8 mouse cellular contexts compared by ENCODE assay signal in the genomic region with DNA sequence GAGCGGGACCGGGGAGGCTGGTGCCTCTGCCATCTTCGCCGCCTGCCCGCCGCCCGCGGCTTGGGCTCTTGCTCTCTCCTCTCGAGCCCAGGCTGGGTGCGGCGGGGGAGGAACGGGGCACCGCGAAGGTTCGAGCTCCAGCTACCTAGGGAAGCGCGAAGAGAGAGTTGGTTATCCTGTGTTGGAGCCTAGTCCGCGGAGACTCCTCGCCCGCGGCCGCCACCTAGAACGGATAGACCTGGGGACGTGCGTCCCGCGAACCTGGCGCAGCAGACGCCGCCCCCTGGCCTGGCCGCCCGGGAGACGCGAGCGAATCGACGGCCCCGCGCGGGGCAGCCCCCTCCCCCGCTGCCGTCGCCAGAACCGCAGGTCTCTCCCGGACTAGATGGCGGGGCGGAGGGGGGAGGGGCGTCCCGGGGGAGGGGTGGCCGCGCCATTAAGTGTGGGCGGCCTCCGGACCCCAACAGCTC. TPM values are rescaled to one million over a fixed set of nuclear protein-coding genes. Genes with fewer than 3 reads are reported as not detected.
A peak's percentile ranks its signal among the peaks of the same experiment; 100 is the strongest.
DNase-seq lines count a peak whose midpoint lies in the region; ATAC-seq and TF ChIP-seq lines count a peak whose summit lies in the region.

No protein-coding gene starts in this region.

- under 1% methylated on average over 48 of the region's 54 CpGs for WGBS in hindbrain, embryonic 13.5 days
- 2% methylated on average over 47 of the region's 54 CpGs for WGBS in macrophage (ENCODE audit: missing documents)

- H3K27me3 ChIP-seq in hindbrain, embryonic 13.5 days, result peaks cover 29% of the 10 kb centered on the region

- H3K4me3 ChIP-seq in embryonic fibroblast, embryonic 13.5 days (ENCODE audit: insufficient read depth, low read length), result peak overlapping the region; percentile 74
- H3K4me3 ChIP-seq in hindbrain, embryonic 13.5 days, result peak overlapping the region; percentile 78
- H3K4me3 ChIP-seq in macrophage (ENCODE audit: inconsistent target), result peak overlapping the region; percentile 86

- H3K27ac ChIP-seq in embryonic fibroblast, embryonic 13.5 days (ENCODE audit: insufficient read depth, low read length), result peak overlapping the region; percentile 79
- H3K27ac ChIP-seq in hindbrain, embryonic 13.5 days, result peak overlapping the region; percentile 99
- peak overlapping the region; percentile 88 for H3K27ac ChIP-seq in macrophage

- H3K9me3 ChIP-seq in hindbrain, embryonic 13.5 days, result no peaks in the 10 kb centered on the region

- TF ChIP-seq POLR2A in embryonic fibroblast, embryonic 13.5 days (IDR thresholded peaks at IDR 0.05; ENCODE audit: low read depth, low read length), result peak; percentile 41

- no peaks in the 10 kb centered on the region for H3K36me3 ChIP-seq in hindbrain, embryonic 13.5 days
- H3K36me3 ChIP-seq in macrophage (ENCODE audit: inconsistent target), result no peaks in the 10 kb centered on the region

- ATAC-seq in hindbrain, embryonic 13.5 days (ENCODE audit: low FRiP score), result no peak
- no peak for ATAC-seq in activated CD4-positive, CD25-positive, alpha-beta regulatory T cell, adult 4 months

- H3K4me1 ChIP-seq in embryonic fibroblast, embryonic 13.5 days (ENCODE audit: control insufficient read depth, insufficient read depth, low read length), result peaks cover 6% of the 10 kb centered on the region
- peaks cover 39% of the 10 kb centered on the region for H3K4me1 ChIP-seq in hindbrain, embryonic 13.5 days (replicated peaks)

- H3K79me2 ChIP-seq in macrophage (ENCODE audit: inconsistent target), result peaks cover 37% of the 10 kb centered on the region

- TF ChIP-seq CTCF in embryonic fibroblast, embryonic 13.5 days (IDR thresholded peaks at IDR 0.05; ENCODE audit: borderline replicate concordance, insufficient read depth, low read length), result no peak

- H3K9ac ChIP-seq in hindbrain, embryonic 13.5 days, result peak overlapping the region; percentile 85

- peak overlapping the region; percentile 98 for H3K4me2 ChIP-seq in hindbrain, embryonic 13.5 days

- DNase-seq in CD4-positive, CD25-positive, alpha-beta regulatory T cell, adult 2 months (ENCODE audit: low read depth, low spot score), result peak; percentile 83
- DNase-seq in adipocyte (ENCODE audit: low spot score), result peak; percentile 38
- DNase-seq in left cerebral cortex, adult 8-10 months (ENCODE audit: low spot score in 2 of 2), result peak; percentile 46 to 52
- peak; percentile 49 to 60 for DNase-seq in spleen, adult 18-20 months

RNA-seq across cellular contexts. Expression of a gene that starts 1.1 kb away (rescaled TPM):
- polyA plus RNA-seq in embryonic fibroblast, embryonic 13.5 days (2011; ENCODE audit: insufficient read length, low read depth, missing spikeins), result 29.3 and 30.2 TPM in 2 replicates
- polyA plus RNA-seq in hindbrain, embryonic 13.5 days (2015; fragmentation: Nextera tagmentation; extraction: Ambion mirVana), result 3.7 and 3.9 TPM in 2 replicates
- 10 to 100 TPM; 69.4 to 88.2 (median 76.9) TPM for total RNA-seq in left cerebral cortex, adult 8-10 months (2022)
- 100 to 1,000 TPM in 6 of 26 experiments, 10 to 100 TPM in 16, 1 to 10 TPM in 4; 7.0 to 151 (median 51.2) TPM for total RNA-seq in macrophage (2018; cell fraction: chromatin; rRNA removed)
- 100 to 1,000 TPM in 1 of 26 experiments, 10 to 100 TPM in 25; 13.3 to 101 (median 50.0) TPM for total RNA-seq in macrophage (2018; cell fraction: cytosol; rRNA removed)
- total RNA-seq in macrophage (2018; cell fraction: nucleus; rRNA removed), result 100 to 1,000 TPM in 5 of 26 experiments, 10 to 100 TPM in 21; 11.9 to 127 (median 54.9) TPM
- polyA plus RNA-seq in macrophage (2018), result 23.9 to 39.4 TPM (median 30.8 TPM) in 3 replicates
- 1 to 10 TPM; 8.6 to 9.4 TPM for polyA plus RNA-seq in activated CD4-positive, CD25-positive, alpha-beta regulatory T cell, adult 4 months (2017; shearing (Covaris generic))
